Mouse (Mus musculus): Measurements from ENCODE around the gene Ppm1a. TPM values are rescaled to one million over a fixed set of nuclear protein-coding genes. Genes with fewer than 3 reads are reported as not detected.

Gene Ppm1a
- total RNA-seq (2021) = 100 to 1,000 TPM; 215 to 234 TPM
- long read RNA-seq, experiment 1, full-length matches to known transcripts = 98 of 126 reads
- long read RNA-seq, experiment 1, partial matches to known transcripts = 22 of 126 reads
- long read RNA-seq, experiment 1, other reads (novel, unspliced or antisense) = 6 of 126 reads
- long read RNA-seq, experiment 2, full-length matches to known transcripts = 176 of 197 reads
- long read RNA-seq, experiment 2, partial matches to known transcripts = 9 of 197 reads
- long read RNA-seq, experiment 2, other reads (novel, unspliced or antisense) = 12 of 197 reads

- no peak for DNase-seq
Measured at GRCm38 (mm10) chr12:72757086-72757485, at the start of gene Ppm1a. Ppm1a (plus strand) TSS chr12:72757455.

- no peak for DNase-seq
Measured at GRCm38 (mm10) chr12:72709981-72710380, 47.3 kb upstream of the Ppm1a start.

- DNase-seq = no peak
Measured at GRCm38 (mm10) chr12:72714896-72715295, 42.4 kb upstream of the Ppm1a start.

GRCm38 (mm10) chr12:72715846-72716245 lies 41.4 kb upstream of the Ppm1a start:
- DNase-seq = no peak

- DNase-seq = no peak
Measured at GRCm38 (mm10) chr12:72719046-72719445, 38.2 kb upstream of the Ppm1a start.

- DNase-seq = no peak
Measured at GRCm38 (mm10) chr12:72719452-72720087, 37.7 kb upstream of the Ppm1a start.

GRCm38 (mm10) chr12:72721710-72722109 lies 35.5 kb upstream of the Ppm1a start:
- DNase-seq = no peak

- DNase-seq = peak; percentile 38
Measured at GRCm38 (mm10) chr12:72723965-72724364, 33.3 kb upstream of the Ppm1a start.

- no peak for DNase-seq
Measured at GRCm38 (mm10) chr12:72727021-72727420, 30.2 kb upstream of the Ppm1a start.

GRCm38 (mm10) chr12:72727611-72728010 lies 29.6 kb upstream of the Ppm1a start:
- no peak for DNase-seq

- no peak for DNase-seq
Measured at GRCm38 (mm10) chr12:72734112-72734511, 23.1 kb upstream of the Ppm1a start.

GRCm38 (mm10) chr12:72741176-72741575 lies 16.1 kb upstream of the Ppm1a start:
- no peak for DNase-seq

- no peak for DNase-seq
Measured at GRCm38 (mm10) chr12:72744803-72745360, 12.4 kb upstream of the Ppm1a start.

GRCm38 (mm10) chr12:72745486-72745885 lies 11.8 kb upstream of the Ppm1a start:
- DNase-seq = no peak

GRCm38 (mm10) chr12:72748341-72748740 lies 8.9 kb upstream of the Ppm1a start:
- no peak for DNase-seq

- no peak for DNase-seq
Measured at GRCm38 (mm10) chr12:72748841-72749240, 8.4 kb upstream of the Ppm1a start.

- no peak for DNase-seq
Measured at GRCm38 (mm10) chr12:72749500-72749899, 7.8 kb upstream of the Ppm1a start.

GRCm38 (mm10) chr12:72750016-72750415 lies 7.2 kb upstream of the Ppm1a start:
- no peak for DNase-seq

- no peak for DNase-seq
Measured at GRCm38 (mm10) chr12:72750606-72751005, 6.6 kb upstream of the Ppm1a start.

GRCm38 (mm10) chr12:72757596-72757995 lies 341 bp downstream of the Ppm1a start:
- no peak for DNase-seq

GRCm38 (mm10) chr12:72759956-72760355 lies 2.7 kb downstream of the Ppm1a start:
- DNase-seq = no peak

GRCm38 (mm10) chr12:72760376-72761229 lies 3.3 kb downstream of the Ppm1a start:
- DNase-seq = peak; percentile 97

GRCm38 (mm10) chr12:72761230-72761648 lies 4.0 kb downstream of the Ppm1a start:
- DNase-seq = no peak
